Mouse (Mus musculus) cerebellum, adult 2 months (tissue): ENCODE measurements around the gene D930020B18Rik.

Experiments
- CTCF ChIP-seq: fragments of 200-500 bp; IDR thresholded peaks from 2 replicates; pipeline ENCODE4 v1.5.1; 2011; ENCODE audit warnings: low read depth, mild to moderate bottlenecking, control low read depth, low read length, moderate library complexity, borderline replicate concordance; ENCODE audit not compliant: insufficient read depth
- POLR2A ChIP-seq: fragments of 200-500 bp; IDR thresholded peaks from 2 replicates; pipeline ENCODE4 v1.6.1; 2011; ENCODE audit warnings: low read length, control low read depth, borderline replicate concordance; ENCODE audit not compliant: insufficient read depth

- TF ChIP-seq CTCF = no peak
- TF ChIP-seq POLR2A = no peak
These were observed 14.5 kb downstream of the D930020B18Rik start for GRCm38 (mm10) chr10:121655907-121656306.
